In the genomic region with DNA sequence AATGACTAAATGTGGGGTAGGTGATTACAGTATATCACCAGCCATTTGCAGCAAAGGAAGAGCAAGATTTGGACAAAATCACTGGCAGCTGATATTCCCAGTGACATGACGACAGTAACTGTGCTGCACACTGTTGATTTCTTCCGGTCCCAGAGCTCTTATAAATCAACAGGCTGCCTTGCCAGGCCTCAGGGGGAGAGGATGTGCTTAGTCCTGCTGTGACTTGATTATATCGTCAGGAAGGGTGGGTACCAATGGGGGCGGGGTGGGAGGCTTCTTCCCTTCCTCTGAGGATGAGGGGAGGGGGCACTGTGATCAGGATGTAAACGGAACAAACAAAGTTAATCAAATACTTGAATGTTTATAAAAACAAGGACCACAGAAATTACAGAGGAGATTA, we compare ENCODE assay signal across 16 mouse cellular contexts.
DNase-seq lines count a peak whose midpoint lies in the region; ATAC-seq and TF ChIP-seq lines count a peak whose summit lies in the region.
"Had no signal": no experiment of that assay in that cellular context is flagged by ENCODE, and none has a peak within 500 bp of the region (broad histone marks: within the 10 kb centered on the region; RNA-seq: fewer than 3 reads in every experiment).

No protein-coding gene starts in this region.

- TF ChIP-seq CTCF in layer of hippocampus, adult 2 months (conservative IDR thresholded peaks at IDR 0.05), result no peak

- no peak for ATAC-seq in granulocyte monocyte progenitor cell, adult 5-6 weeks (replicated peaks; ENCODE audit: poor library complexity, severe bottlenecking)
- ATAC-seq: intestine, embryonic 15.5 days had no signal

- DNase-seq in heart, adult 11 months, result peak; percentile 97
- DNase-seq in heart, postnatal 4 days, result no peak
- DNase-seq in layer of hippocampus, adult 2 months (ENCODE audit: low spot score in 2 of 2), result no peak
- DNase-seq in layer of hippocampus, postnatal 14 days (ENCODE audit: low spot score in 2 of 2), result no peak
- peak; percentile 45 to 59 for DNase-seq in kidney, postnatal 36 days
- DNase-seq in lung, postnatal 36 days, result peak; percentile 68
- no peak for DNase-seq in urinary bladder, postnatal 25 days (ENCODE audit: low spot score)
- DNase-seq: cerebellum, adult 9-10 months; gastrocnemius, postnatal 10 days; spleen, adult 18-20 months; thymus, adult 18-20 months had no signal

- H3K27ac ChIP-seq in layer of hippocampus, adult 2 months, result peak overlapping the region; percentile 72; the same call in 1 of the 2 replicates
- H3K27ac ChIP-seq: forebrain, embryonic 10.5 days; hindbrain, embryonic 13.5 days; intestine, embryonic 15.5 days; limb, embryonic 13.5 days had no signal

- H3K4me3 ChIP-seq in layer of hippocampus, adult 2 months, result no peak overlapping the region
- H3K4me3 ChIP-seq: forebrain, embryonic 10.5 days; hindbrain, embryonic 13.5 days; intestine, embryonic 15.5 days; limb, embryonic 13.5 days had no signal

Comparison
In these comparisons a context has a peak if more than half of its experiments do, and no peak if none do; other contexts are left out.
1. DNase-seq: peak in heart, adult 11 months (single experiment), kidney, postnatal 36 days (2 of 2) and lung, postnatal 36 days (single experiment); none in heart, postnatal 4 days (single experiment), layer of hippocampus, adult 2 months (0 of 2), layer of hippocampus, postnatal 14 days (0 of 2) and urinary bladder, postnatal 25 days (single experiment).